Mouse (Mus musculus): ENCODE measurements around the gene Maml3. TPM values are rescaled to one million over a fixed set of nuclear protein-coding genes. Genes with fewer than 3 reads are reported as not detected.
A peak's percentile ranks its signal among the peaks of the same experiment; 100 is the strongest.

Maml3 gene
- polyA plus RNA-seq, 1 experiment from 2014 or later, result 8.2 TPM

DNA sequence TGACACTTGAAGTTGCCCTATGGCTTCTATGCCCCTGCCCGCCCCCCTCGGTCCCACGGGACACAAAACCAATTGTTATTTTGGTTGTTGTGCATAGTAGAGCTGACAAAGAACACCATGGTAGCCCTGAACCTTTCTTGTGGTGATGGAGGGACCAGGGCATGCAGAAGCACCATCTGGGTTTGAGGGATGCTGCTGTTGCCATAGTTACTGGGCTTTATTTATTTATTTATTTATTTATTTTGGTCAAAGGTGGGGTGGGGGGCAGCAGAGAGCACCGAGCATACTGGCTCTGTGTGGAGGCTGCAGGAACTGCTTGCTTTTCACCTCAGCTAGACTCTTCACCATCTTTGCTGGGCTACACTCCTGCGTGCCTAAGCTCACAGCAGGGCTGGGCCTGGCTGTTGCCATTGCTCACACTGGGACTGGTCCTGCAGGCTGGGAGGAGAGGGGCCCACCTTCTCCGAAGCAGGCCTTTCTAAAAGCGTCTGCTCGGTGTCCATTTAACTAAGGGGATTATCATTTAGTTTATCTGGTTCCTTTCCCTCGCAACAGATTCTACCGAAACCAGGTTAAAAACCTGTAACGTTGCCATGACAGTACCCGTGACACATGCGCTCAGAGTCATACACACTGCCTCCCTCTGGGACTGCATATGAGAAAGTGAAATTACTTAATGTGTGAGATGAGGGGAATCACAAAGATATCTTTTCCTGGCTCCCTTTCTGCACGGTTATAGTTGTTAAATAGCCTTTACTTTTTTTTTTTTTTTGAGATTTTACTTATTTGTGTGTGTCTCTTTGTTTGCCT lies 375.6 kb downstream of the Maml3 start:
- no peaks in the 10 kb centered on the region for H3K36me3 ChIP-seq

DNA sequence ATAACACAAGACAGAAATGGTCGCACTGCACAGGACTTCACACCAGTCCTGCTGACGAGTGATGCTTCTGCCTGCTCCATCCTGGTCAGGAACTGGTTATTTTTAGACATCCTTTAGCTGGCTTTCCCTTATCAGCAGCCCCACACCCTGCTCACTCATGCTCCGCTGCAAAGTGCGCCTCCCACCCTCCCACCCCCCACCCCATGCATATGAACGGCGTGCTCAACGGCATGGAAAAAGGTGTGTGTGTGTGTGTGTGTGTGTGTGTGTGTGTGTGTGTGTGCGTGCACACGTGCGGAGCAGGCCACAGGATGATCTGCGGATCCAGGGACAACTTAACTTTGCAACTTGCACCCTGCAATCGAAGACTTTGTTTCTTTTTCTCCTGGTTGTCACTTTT lies 376.4 kb downstream of the Maml3 start:
- no peak overlapping the region for H3K4me3 ChIP-seq
- H3K27ac ChIP-seq, result peak overlapping the region; percentile 30; the same call in 1 of the 2 replicates
- no peak overlapping the region for H3K4me2 ChIP-seq
- H3K4me1 ChIP-seq (replicated peaks), result peaks cover 48% of the 10 kb centered on the region
- no peaks in the 10 kb centered on the region for H3K9me3 ChIP-seq
- ATAC-seq (ENCODE audit: low FRiP score), result peak; percentile 34; the same call in 1 of the 2 replicates
- no peak overlapping the region for H3K9ac ChIP-seq
- no peaks in the 10 kb centered on the region for H3K27me3 ChIP-seq
- WGBS, result 70% methylated on average over 10 of the region's 12 CpGs
- H3K36me3 ChIP-seq, result no peaks in the 10 kb centered on the region

More for the DNA sequence above, 375.6 kb downstream of the Maml3 start:
- 55% methylated on average over 14 of the region's 14 CpGs for WGBS
- no peak overlapping the region for H3K4me3 ChIP-seq
- H3K4me2 ChIP-seq, result no peak overlapping the region
- H3K27me3 ChIP-seq, result no peaks in the 10 kb centered on the region
- H3K9me3 ChIP-seq, result no peaks in the 10 kb centered on the region
- H3K9ac ChIP-seq, result no peak overlapping the region
- peak overlapping the region; percentile 78 for H3K27ac ChIP-seq
- peak; percentile 49; the same call in 1 of the 2 replicates for ATAC-seq (ENCODE audit: low FRiP score)
- H3K4me1 ChIP-seq (replicated peaks), result peaks cover 48% of the 10 kb centered on the region

DNA sequence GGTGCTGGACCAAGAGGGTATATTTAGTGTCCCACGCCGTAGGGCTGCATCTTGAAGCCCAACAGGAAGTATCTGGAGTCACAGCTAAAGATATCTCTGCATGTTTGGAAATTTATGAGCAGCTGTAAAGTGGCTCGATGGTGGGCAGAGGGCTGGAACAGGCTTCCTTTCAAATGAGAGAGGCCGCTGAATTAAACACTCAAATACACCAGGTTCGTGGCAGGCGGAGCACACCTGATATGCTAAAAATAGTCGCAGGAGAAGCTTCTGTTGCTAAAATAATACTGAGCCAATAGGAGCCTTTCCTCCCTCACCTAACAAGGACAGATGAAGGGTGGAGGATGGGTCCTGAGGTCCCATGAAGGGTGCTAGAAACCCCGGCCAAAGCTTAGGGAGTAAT lies 376.9 kb downstream of the Maml3 start:
- no peak for ATAC-seq (ENCODE audit: low FRiP score)
- no peak overlapping the region for H3K4me3 ChIP-seq
- no peaks in the 10 kb centered on the region for H3K27me3 ChIP-seq
- 71% methylated on average over 8 of the region's 8 CpGs for WGBS
- H3K4me2 ChIP-seq, result no peak overlapping the region
- no peak overlapping the region for H3K9ac ChIP-seq
- peak overlapping the region; percentile 30; the same call in 1 of the 2 replicates for H3K27ac ChIP-seq
- H3K9me3 ChIP-seq, result no peaks in the 10 kb centered on the region
- H3K36me3 ChIP-seq, result no peaks in the 10 kb centered on the region
- peaks cover 47% of the 10 kb centered on the region for H3K4me1 ChIP-seq (replicated peaks)

DNA sequence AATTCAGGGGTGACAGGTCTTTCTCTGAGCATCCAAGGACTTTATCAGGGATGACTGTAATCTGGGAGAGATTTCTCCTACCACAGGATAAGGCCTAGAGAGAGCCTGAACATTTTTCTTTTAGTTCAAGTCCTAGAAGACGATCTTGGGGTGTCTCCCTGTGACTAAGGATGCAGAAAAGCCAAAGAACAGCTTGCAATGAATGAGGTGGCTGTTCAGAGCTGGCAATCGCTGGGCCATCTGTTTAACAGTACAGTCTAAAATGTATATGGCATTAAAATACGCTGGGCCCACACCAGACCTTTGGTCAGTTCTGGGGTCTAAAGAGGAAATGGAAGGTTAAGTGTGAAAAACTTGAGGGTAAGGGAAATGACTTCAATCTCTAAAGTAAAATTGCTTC lies 377.4 kb downstream of the Maml3 start:
- Histone ChIP-seq H3K36me3 (no peaks in the 10 kb centered on the region), H3K9me3 (no peaks in the 10 kb centered on the region), H3K27ac (peak overlapping the region; percentile 42), H3K4me1 (replicated peaks) (peaks cover 42% of the 10 kb centered on the region), H3K4me2 (no peak overlapping the region), H3K4me3 (no peak overlapping the region), H3K27me3 (no peaks in the 10 kb centered on the region), H3K9ac (0 out of 2 replicates have a peak overlapping the region, but pooled peaks have one; percentile 8)
- ATAC-seq (ENCODE audit: low FRiP score), result no peak
- WGBS, result 68% methylated on average over 3 of the region's 3 CpGs

DNA sequence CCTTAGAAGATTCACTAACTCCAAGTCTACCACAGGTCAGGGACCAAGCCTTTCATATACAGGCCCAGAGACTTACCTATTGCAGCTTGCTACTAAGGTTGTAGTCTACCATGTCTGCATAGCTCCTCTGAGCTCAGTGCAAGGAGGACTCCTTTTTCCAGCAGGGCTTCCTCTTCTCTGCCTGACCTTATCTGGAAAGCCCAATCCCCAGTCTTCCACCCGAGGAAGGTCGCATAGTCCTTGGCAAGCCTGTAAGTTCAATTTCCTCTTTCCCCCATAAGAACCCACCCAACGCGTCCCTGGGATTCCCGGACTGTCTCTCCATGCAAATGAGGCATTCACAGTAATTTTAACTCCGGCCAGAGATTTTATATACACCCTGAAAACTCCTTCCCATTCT lies 378.6 kb downstream of the Maml3 start:
- no peaks in the 10 kb centered on the region for H3K27me3 ChIP-seq
- 89% methylated on average over 6 of the region's 6 CpGs for WGBS
- no peak overlapping the region for H3K9ac ChIP-seq
- H3K9me3 ChIP-seq, result no peaks in the 10 kb centered on the region
- no peak for ATAC-seq (ENCODE audit: low FRiP score)
- peaks cover 32% of the 10 kb centered on the region for H3K4me1 ChIP-seq (replicated peaks)
- no peak overlapping the region for H3K27ac ChIP-seq
- H3K4me2 ChIP-seq, result no peak overlapping the region
- H3K4me3 ChIP-seq, result no peak overlapping the region
- H3K36me3 ChIP-seq, result no peaks in the 10 kb centered on the region

DNA sequence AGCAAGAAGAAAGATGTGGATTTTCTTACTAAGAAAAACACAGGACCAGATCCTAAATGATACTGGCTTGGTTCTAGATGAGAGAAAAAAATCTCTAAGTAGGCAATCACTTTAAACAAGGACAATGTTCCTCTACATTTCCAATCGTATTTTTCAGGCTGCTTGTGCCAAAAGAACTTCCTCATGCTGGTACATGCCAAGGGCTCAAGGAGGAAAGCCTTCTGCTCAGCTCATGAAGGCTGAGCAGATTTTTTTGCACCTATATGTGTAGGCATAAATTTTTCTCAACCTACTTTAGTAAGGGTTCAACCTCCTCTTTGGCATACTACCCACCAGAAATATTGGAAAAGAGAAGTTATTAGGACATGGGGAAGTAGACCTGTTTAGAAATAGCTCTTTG lies 384.9 kb downstream of the Maml3 start:
- Histone ChIP-seq H3K9ac (no peak overlapping the region), H3K4me3 (no peak overlapping the region), H3K4me1 (replicated peaks) (peaks cover 9% of the 10 kb centered on the region; the same call in 1 of the 2 replicates), H3K36me3 (no peaks in the 10 kb centered on the region), H3K27ac (no peak overlapping the region), H3K9me3 (no peaks in the 10 kb centered on the region), H3K4me2 (no peak overlapping the region), H3K27me3 (no peaks in the 10 kb centered on the region)
- no peak for ATAC-seq (ENCODE audit: low FRiP score)
- 86% methylated on average over 1 of the region's 1 CpGs for WGBS

DNA sequence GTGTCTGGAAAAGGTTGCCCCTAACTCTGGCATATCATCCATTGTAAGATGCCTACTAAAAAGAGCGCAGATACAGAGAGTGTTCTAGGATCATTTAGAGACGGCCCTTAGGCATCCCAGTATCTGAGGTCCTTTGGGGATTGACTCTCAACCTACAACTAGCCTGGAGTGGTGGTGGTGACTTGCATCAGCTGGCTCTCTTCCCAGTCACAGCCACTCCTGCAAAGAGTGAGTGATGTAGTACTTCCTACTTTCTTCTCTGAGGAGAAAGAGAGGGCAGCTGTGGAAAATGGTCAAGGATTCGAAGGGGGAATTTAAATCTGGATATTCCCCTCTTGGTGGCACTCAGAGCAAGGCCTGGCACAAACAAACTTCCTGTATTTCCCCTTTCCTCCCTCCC lies 385.5 kb downstream of the Maml3 start:
- ATAC-seq (ENCODE audit: low FRiP score), result no peak

DNA sequence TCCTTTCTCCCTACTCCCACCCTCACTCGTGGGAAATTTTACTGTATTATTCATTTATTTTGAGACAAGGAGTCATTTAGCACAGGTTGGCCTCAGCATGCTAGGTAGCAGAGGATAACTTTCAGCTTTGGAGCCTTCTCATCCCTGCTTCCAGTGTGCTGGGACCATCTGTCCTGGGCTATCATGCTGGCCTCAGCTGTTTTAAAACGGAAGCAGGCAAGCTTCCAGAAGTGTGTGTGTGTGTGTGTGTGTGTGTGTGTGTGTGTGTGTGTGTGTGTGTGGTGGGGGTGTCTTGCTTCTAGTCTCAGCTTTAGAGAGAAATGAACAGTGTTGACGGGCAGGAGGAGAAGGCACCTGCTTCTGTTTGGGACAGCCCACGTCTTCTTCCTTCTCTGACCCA lies 387.0 kb downstream of the Maml3 start:
- 62% methylated on average over 4 of the region's 4 CpGs for WGBS
- Histone ChIP-seq H3K4me1 (replicated peaks) (peaks cover 13% of the 10 kb centered on the region), H3K9me3 (no peaks in the 10 kb centered on the region), H3K4me3 (no peak overlapping the region), H3K27ac (no peak overlapping the region), H3K36me3 (no peaks in the 10 kb centered on the region), H3K27me3 (no peaks in the 10 kb centered on the region), H3K9ac (no peak overlapping the region), H3K4me2 (no peak overlapping the region)
- no peak for ATAC-seq (ENCODE audit: low FRiP score)

More for the DNA sequence above, 385.5 kb downstream of the Maml3 start:
- no peak overlapping the region for H3K27ac ChIP-seq
- no peaks in the 10 kb centered on the region for H3K36me3 ChIP-seq
- peaks cover 5% of the 10 kb centered on the region; the same call in 1 of the 2 replicates for H3K4me1 ChIP-seq (replicated peaks)
- H3K4me2 ChIP-seq, result no peak overlapping the region
- WGBS, result 92% methylated on average over 3 of the region's 3 CpGs
- H3K27me3 ChIP-seq, result no peaks in the 10 kb centered on the region
- H3K4me3 ChIP-seq, result no peak overlapping the region
- no peak overlapping the region for H3K9ac ChIP-seq
- H3K9me3 ChIP-seq, result no peaks in the 10 kb centered on the region

DNA sequence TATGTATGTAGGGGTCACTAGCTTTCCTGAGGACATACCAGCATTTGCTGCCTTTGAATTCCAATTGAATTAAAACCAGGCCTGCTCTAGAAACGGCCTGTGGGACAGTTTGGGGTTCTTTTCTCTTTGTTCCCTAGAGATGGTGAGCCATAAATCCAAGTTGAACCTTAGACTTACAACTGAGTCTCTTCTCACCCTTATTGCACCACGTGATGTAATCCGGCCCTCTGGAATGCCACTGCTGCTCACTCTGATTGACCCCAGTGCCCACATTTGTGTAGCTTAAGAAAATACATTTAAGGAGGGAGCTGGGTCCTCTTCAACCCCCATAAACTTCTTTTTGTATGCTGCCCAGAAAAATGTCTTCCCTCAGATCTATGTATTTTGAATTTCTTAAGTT lies 387.4 kb downstream of the Maml3 start:
- H3K9ac ChIP-seq, result no peak overlapping the region
- H3K4me1 ChIP-seq (replicated peaks), result peaks cover 13% of the 10 kb centered on the region
- no peak overlapping the region for H3K27ac ChIP-seq
- no peak for ATAC-seq (ENCODE audit: low FRiP score)
- 75% methylated on average over 3 of the region's 3 CpGs for WGBS
- no peaks in the 10 kb centered on the region for H3K36me3 ChIP-seq
- no peaks in the 10 kb centered on the region for H3K9me3 ChIP-seq
- no peak overlapping the region for H3K4me3 ChIP-seq
- H3K27me3 ChIP-seq, result no peaks in the 10 kb centered on the region
- H3K4me2 ChIP-seq, result no peak overlapping the region

DNA sequence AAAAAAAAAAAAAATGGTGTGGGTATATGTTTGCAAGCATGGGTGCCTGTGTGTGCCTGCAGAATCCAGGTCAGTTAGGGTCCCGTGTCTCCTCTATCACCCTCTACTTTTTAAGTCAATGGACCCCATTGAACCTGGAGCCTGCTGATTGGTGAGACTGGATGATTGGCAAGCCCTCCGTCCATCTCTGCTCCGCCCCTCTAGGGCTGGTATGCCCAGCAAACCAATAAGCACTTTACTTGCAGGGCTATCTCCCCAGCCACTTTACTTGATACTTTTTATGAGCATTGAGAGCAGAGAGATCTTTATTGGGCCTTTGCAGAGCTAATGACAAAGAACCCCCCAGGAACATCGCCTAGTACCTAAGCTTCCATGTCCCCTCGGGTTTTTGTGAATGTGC lies 390.4 kb downstream of the Maml3 start:
- Histone ChIP-seq H3K36me3 (no peaks in the 10 kb centered on the region), H3K4me2 (no peak overlapping the region), H3K4me3 (no peak overlapping the region), H3K9me3 (no peaks in the 10 kb centered on the region), H3K9ac (no peak overlapping the region), H3K27ac (no peak overlapping the region), H3K4me1 (replicated peaks) (peaks cover 13% of the 10 kb centered on the region), H3K27me3 (no peaks in the 10 kb centered on the region)
- WGBS, result 88% methylated on average over 5 of the region's 5 CpGs
- no peak for ATAC-seq (ENCODE audit: low FRiP score)

DNA sequence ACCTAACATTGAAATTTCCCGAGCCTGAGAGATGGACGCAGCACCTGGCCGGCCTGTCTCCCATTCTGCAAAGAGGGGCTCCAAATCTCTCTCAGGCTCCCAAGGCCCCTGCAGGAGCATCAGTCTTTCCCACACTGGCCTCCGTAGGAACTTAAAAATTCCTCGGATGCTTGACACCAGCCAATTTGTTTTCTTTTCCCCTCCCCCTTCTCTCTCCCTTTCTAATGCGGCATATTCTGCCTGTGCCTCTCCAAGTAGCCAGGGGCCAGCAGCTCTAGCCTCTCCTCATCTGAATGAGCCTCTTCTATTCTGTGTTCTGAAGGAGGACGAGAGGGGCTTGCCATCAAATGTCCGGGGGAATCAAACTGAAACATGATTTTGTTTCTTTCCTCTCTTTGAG lies 391.6 kb downstream of the Maml3 start:
- Histone ChIP-seq H3K27ac (0 out of 2 replicates have a peak overlapping the region, but pooled peaks have one; percentile 44), H3K4me3 (no peak overlapping the region), H3K4me1 (replicated peaks) (peaks cover 24% of the 10 kb centered on the region), H3K27me3 (no peaks in the 10 kb centered on the region), H3K9ac (no peak overlapping the region), H3K9me3 (no peaks in the 10 kb centered on the region), H3K36me3 (no peaks in the 10 kb centered on the region), H3K4me2 (no peak overlapping the region)
- ATAC-seq (ENCODE audit: low FRiP score), result no peak
- 21% methylated on average over 8 of the region's 8 CpGs for WGBS

DNA sequence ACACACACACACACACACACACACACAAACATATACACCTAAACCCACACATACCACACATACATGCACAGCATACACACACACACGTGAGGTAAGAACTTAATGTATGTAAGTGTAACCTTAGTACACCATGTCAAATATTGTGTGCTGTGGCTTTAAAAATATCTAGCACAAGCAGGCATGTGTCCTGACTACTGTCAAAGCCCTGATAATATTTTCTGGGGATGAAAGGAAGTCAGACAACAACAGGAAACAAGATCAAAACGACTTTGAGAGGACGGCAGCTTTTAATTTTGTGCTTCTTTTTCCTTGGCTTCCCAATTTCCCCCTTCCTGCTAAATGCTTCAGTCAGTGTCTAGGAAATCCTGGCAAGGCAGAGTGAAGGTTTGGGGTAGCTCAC lies 392.5 kb downstream of the Maml3 start:
- Histone ChIP-seq H3K4me3 (no peak overlapping the region), H3K36me3 (no peaks in the 10 kb centered on the region), H3K4me1 (replicated peaks) (peaks cover 22% of the 10 kb centered on the region), H3K9ac (no peak overlapping the region), H3K9me3 (no peaks in the 10 kb centered on the region), H3K27me3 (no peaks in the 10 kb centered on the region), H3K27ac (0 out of 2 replicates have a peak overlapping the region, but pooled peaks have one; percentile 55), H3K4me2 (no peak overlapping the region)
- WGBS, result 59% methylated on average over 3 of the region's 3 CpGs
- ATAC-seq (ENCODE audit: low FRiP score), result no peak

Measured in hindbrain, embryonic 13.5 days (tissue).